Mouse (Mus musculus) lung, embryonic 14.5 days (tissue): ENCODE results near the gene 1700113H08Rik. TPM values are rescaled to one million over a fixed set of nuclear protein-coding genes. Genes with fewer than 3 reads are reported as not detected.
A peak's percentile ranks its signal among the peaks of the same experiment; 100 is the strongest.

Experiments
- ATAC-seq: fragments of 200-750 bp; cut with Nextera tagmentation; 2 replicates; pipeline ENCODE4 v1.8.0; 2017; ENCODE audit warnings: mild to moderate bottlenecking, moderate TSS enrichment, moderate library complexity; ENCODE audit not compliant: insufficient read depth
- DNase-seq: peaks from one replicate; pipeline ENCODE4 v3.0.0-alpha.2; 2015
- H3K27ac ChIP-seq: fragments of 300-500 bp; sonication (generic); 2 replicates; pipeline ENCODE4 v1.5.1; 2014; ENCODE audit warnings: low read depth, mild to moderate bottlenecking, moderate library complexity
- H3K27me3 ChIP-seq: fragments of 300-500 bp; sonication (generic); 2 replicates; pipeline ENCODE4 v1.6.1; 2014; ENCODE audit warnings: low read length, control low read depth; ENCODE audit not compliant: insufficient read depth
- H3K36me3 ChIP-seq: fragments of 300-500 bp; sonication (generic); 2 replicates; pipeline ENCODE4 v1.6.1; 2014; ENCODE audit warnings: control low read depth; ENCODE audit not compliant: insufficient read depth
- H3K4me1 ChIP-seq: fragments of 300-500 bp; sonication (generic); 2 replicates; pipeline ENCODE4 v1.6.1; 2014; ENCODE audit warnings: antibody characterized with exemption, control low read depth; ENCODE audit not compliant: insufficient read depth
- H3K4me2 ChIP-seq: fragments of 300-500 bp; sonication (generic); 2 replicates; pipeline ENCODE4 v1.6.1; 2014; ENCODE audit warnings: mild to moderate bottlenecking
- H3K4me3 ChIP-seq: fragments of 300-500 bp; sonication (generic); 2 replicates; pipeline ENCODE4 v1.5.1; 2014; ENCODE audit warnings: low read depth, low read length
- H3K9ac ChIP-seq: fragments of 300-500 bp; sonication (generic); 2 replicates; pipeline ENCODE4 v1.6.1; 2014
- H3K9me3 ChIP-seq: fragments of 300-500 bp; sonication (generic); 2 replicates; pipeline ENCODE4 v1.6.1; 2016; ENCODE audit warnings: low read depth, low read length, control low read depth
- CTCF ChIP-seq: IDR thresholded peaks from 2 replicates; pipeline ENCODE4 v1.5.1; 2016; ENCODE audit warnings: antibody characterized with exemption, low read depth
- WGBS: fragments of 180-500 bp; shearing (Covaris S2); extraction: QIAGEN DNeasy Blood & Tissue Kit; methylation state at CpG from one replicate; pipeline ENCODE4 v1.1.7; 2014; 5-methylcytosine and 5-hydroxymethylcytosine counted together
- polyA plus RNA-seq: library from polyadenylated mRNA; unstranded; fragments of >200 nt; fragmentation: Nextera tagmentation; extraction: Ambion mirVana; gene quantifications from 2 replicates; pipeline ENCODE4 v1.2.1, GENCODE M21; 2014

Gene 1700113H08Rik
- polyA plus RNA-seq, 1 experiment from 2014 or later: not detected

- Histone ChIP-seq H3K27ac (no peak overlapping the region), H3K4me3 (no peak overlapping the region), H3K9ac (no peak overlapping the region), H3K36me3 (no peaks in the 10 kb centered on the region), H3K4me2 (no peak overlapping the region), H3K27me3 (no peaks in the 10 kb centered on the region), H3K9me3 (no peaks in the 10 kb centered on the region), H3K4me1 (no peaks in the 10 kb centered on the region)
- WGBS: 80% methylated on average over 1 of the region's 1 CpGs
- DNase-seq (no peak), ATAC-seq (no peak)
- TF ChIP-seq CTCF: no peak
Observed at GRCm38 (mm10) chr10:87209466-87209865, 151.6 kb downstream of the 1700113H08Rik start.

GRCm38 (mm10) chr10:87211046-87211445 lies 153.2 kb downstream of the 1700113H08Rik start:
- ATAC-seq (no peak), DNase-seq (no peak)
- TF ChIP-seq CTCF: no peak
- 82% methylated on average over 4 of the region's 4 CpGs for WGBS
- Histone ChIP-seq H3K9me3 (no peaks in the 10 kb centered on the region), H3K36me3 (no peaks in the 10 kb centered on the region), H3K27me3 (no peaks in the 10 kb centered on the region), H3K4me2 (no peak overlapping the region), H3K4me1 (no peaks in the 10 kb centered on the region), H3K4me3 (no peak overlapping the region), H3K27ac (no peak overlapping the region), H3K9ac (no peak overlapping the region)

GRCm38 (mm10) chr10:87212854-87213253 lies 155.0 kb downstream of the 1700113H08Rik start:
- DNase-seq (no peak), ATAC-seq (no peak)
- Histone ChIP-seq H3K27me3 (no peaks in the 10 kb centered on the region), H3K27ac (no peak overlapping the region), H3K4me2 (no peak overlapping the region), H3K4me1 (no peaks in the 10 kb centered on the region), H3K9ac (no peak overlapping the region), H3K9me3 (no peaks in the 10 kb centered on the region), H3K36me3 (no peaks in the 10 kb centered on the region), H3K4me3 (no peak overlapping the region)
- no peak for TF ChIP-seq CTCF
- WGBS: 32% methylated on average over 2 of the region's 2 CpGs

- Histone ChIP-seq H3K27me3 (no peaks in the 10 kb centered on the region; the same call in 1 of the 2 replicates), H3K9ac (no peak overlapping the region), H3K36me3 (no peaks in the 10 kb centered on the region), H3K4me1 (no peaks in the 10 kb centered on the region), H3K27ac (no peak overlapping the region), H3K4me2 (no peak overlapping the region), H3K9me3 (no peaks in the 10 kb centered on the region), H3K4me3 (no peak overlapping the region)
- ATAC-seq: no peak
- WGBS: 55% methylated on average over 31 of the region's 31 CpGs
- no peak for TF ChIP-seq CTCF
- no peak for DNase-seq
Observed at GRCm38 (mm10) chr10:87230071-87230910, 172.4 kb downstream of the 1700113H08Rik start.

GRCm38 (mm10) chr10:87239332-87240008 lies 181.6 kb downstream of the 1700113H08Rik start:
- no peak overlapping the region for H3K9ac ChIP-seq
- no peaks in the 10 kb centered on the region for H3K4me1 ChIP-seq
- no peaks in the 10 kb centered on the region for H3K9me3 ChIP-seq
- H3K4me3 ChIP-seq: no peak overlapping the region
- ATAC-seq (no peak), DNase-seq (no peak)
- H3K27ac ChIP-seq: no peak overlapping the region
- no peaks in the 10 kb centered on the region for H3K36me3 ChIP-seq
- TF ChIP-seq CTCF: no peak
- no peak overlapping the region for H3K4me2 ChIP-seq
- H3K27me3 ChIP-seq: no peaks in the 10 kb centered on the region
- 73% methylated on average over 9 of the region's 9 CpGs for WGBS

- Histone ChIP-seq H3K4me3 (no peak overlapping the region), H3K9ac (no peak overlapping the region), H3K4me2 (no peak overlapping the region), H3K27ac (no peak overlapping the region), H3K9me3 (no peaks in the 10 kb centered on the region), H3K36me3 (no peaks in the 10 kb centered on the region), H3K4me1 (no peaks in the 10 kb centered on the region), H3K27me3 (no peaks in the 10 kb centered on the region)
- no peak for TF ChIP-seq CTCF
- no peak for DNase-seq
- no peak for ATAC-seq
- WGBS: 39% methylated on average over 3 of the region's 3 CpGs
Observed at GRCm38 (mm10) chr10:87271724-87272123, 213.9 kb downstream of the 1700113H08Rik start.

GRCm38 (mm10) chr10:87272133-87272622 lies 214.3 kb downstream of the 1700113H08Rik start:
- no peaks in the 10 kb centered on the region for H3K27me3 ChIP-seq
- H3K36me3 ChIP-seq: no peaks in the 10 kb centered on the region
- no peak for TF ChIP-seq CTCF
- H3K4me1 ChIP-seq: no peaks in the 10 kb centered on the region
- H3K27ac ChIP-seq: no peak overlapping the region
- H3K9ac ChIP-seq: no peak overlapping the region
- H3K9me3 ChIP-seq: no peaks in the 10 kb centered on the region
- DNase-seq (peak; percentile 15), ATAC-seq (peak; percentile 54)
- 49% methylated on average over 8 of the region's 8 CpGs for WGBS
- H3K4me3 ChIP-seq: no peak overlapping the region
- H3K4me2 ChIP-seq: no peak overlapping the region
